Mouse (Mus musculus) olfactory bulb, adult 2 months (tissue): ENCODE data around the gene Serpinb13. TPM values are rescaled to one million over a fixed set of nuclear protein-coding genes. Genes with fewer than 3 reads are reported as not detected.

ENCODE experiments used
- H3K27ac ChIP-seq: fragments of 200-500 bp; 2 replicates; pipeline ENCODE4 v1.5.1; 2012; ENCODE audit warnings: low read depth, low read length; ENCODE audit not compliant: insufficient read depth
- H3K4me1 ChIP-seq: fragments of 200-500 bp; 2 replicates; pipeline ENCODE4 v1.6.1; 2012; ENCODE audit warnings: low read length; ENCODE audit not compliant: control insufficient read depth, insufficient read depth
- H3K4me3 ChIP-seq: fragments of 200-500 bp; 2 replicates; pipeline ENCODE4 v1.5.1; 2012; ENCODE audit warnings: mild to moderate bottlenecking, low read depth, low read length, moderate library complexity; ENCODE audit not compliant: insufficient read depth
- CTCF ChIP-seq: fragments of 200-500 bp; IDR thresholded peaks from 2 replicates; pipeline ENCODE4 v1.5.1; 2012; ENCODE audit warnings: low read depth, mild to moderate bottlenecking, low read length, moderate library complexity; ENCODE audit not compliant: insufficient read depth
- POLR2A ChIP-seq: fragments of 200-500 bp; IDR thresholded peaks from 2 replicates; pipeline ENCODE4 v1.6.1; 2012; ENCODE audit warnings: mild to moderate bottlenecking, low read depth, low read length, moderate library complexity; ENCODE audit not compliant: insufficient read depth
- WGBS: fragments of 180-500 bp; shearing (Covaris S2); methylation state at CpG from one replicate; pipeline ENCODE4 v1.1.7; 2018; 5-methylcytosine and 5-hydroxymethylcytosine counted together
- polyA plus RNA-seq: library from polyadenylated mRNA; stranded (reverse); fragments of >200 nt; gene quantifications from 2 replicates; pipeline ENCODE4 v1.2.4, GENCODE M21; 2012; ENCODE audit warnings: low replicate concordance; ENCODE audit not compliant: missing spikeins, insufficient read depth, insufficient read length

Serpinb13 gene
- not detected in 2 replicates for polyA plus RNA-seq

DNA sequence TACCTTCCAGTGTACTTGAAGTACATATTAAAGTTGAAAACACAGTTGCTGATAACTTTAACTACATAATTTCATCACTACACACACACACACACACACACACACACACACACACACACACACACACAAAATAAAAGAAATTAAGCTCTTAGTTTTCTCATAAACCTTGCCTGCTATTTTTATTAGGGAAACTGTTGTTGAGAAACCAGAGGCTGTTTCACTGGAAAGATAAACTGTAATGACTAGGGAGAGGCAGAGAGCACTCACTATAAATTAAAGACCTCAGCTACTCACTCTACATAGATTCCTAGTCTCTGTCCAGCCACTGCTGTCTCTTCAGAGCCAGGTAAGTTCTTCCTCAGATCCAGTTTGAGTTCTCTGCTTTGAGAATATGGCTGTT lies at the start of gene Serpinb13:
TSS of gene Serpinb13 (plus strand) at position 301 of the 400 bp plus-strand sequence.
- Histone ChIP-seq H3K4me3 (no peak within 1 kb of the TSS), H3K27ac (no peak within 1 kb of the TSS), H3K4me1 (no peaks in the 10 kb centered on the region)
- TF ChIP-seq CTCF (no peak), POLR2A (no peak)

DNA sequence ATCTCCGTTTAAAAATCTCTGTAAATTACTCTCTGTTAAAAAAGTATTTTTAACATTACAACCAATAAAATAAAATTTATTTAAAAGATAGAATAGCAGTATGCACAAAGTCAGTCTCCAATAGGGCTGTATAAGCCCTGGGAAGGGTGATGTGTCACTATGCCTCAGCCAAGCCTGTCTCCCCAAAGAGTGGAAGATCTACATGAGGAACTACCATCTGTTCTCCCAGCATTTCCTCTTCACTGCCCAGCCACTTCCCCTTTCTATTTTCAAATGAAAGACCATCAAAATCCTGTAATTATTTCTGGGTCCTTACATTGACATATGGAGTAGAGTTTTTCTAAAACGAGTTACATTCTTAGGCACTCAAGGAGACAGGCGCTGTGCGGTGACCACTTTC lies 48.8 kb upstream of the Serpinb13 start:
- H3K4me1 ChIP-seq: no peaks in the 10 kb centered on the region
- TF ChIP-seq CTCF (no peak), POLR2A (no peak)
- WGBS: 82% methylated on average over 4 of the region's 4 CpGs
- H3K4me3 ChIP-seq: no peak overlapping the region
- no peak overlapping the region for H3K27ac ChIP-seq

- Histone ChIP-seq H3K27ac (no peak overlapping the region), H3K4me1 (no peaks in the 10 kb centered on the region), H3K4me3 (no peak overlapping the region)
- TF ChIP-seq POLR2A: no peak
- TF ChIP-seq CTCF: no peak
Observed at GRCm38 (mm10) chr1:106933658-106934057, 47.1 kb upstream of the Serpinb13 start.

DNA sequence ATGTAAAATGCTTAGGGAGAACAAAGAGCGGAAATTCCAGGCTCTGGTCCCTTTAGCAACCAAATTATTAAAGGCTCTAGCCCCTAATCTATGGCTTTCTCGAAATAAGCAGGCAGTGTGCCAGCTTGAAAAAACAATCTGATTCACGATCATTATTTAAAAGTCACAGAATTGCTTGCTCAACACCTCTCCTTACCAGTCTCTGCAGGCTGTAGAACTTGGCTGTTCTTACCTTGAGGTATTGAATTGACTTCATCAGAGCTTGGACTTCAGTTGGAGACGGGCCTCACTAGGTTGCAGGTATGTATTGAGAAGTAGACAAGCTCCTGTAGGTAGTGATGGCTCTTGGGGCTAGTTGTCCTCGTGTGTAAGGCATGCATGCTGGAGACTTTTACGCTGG lies 46.5 kb upstream of the Serpinb13 start, which contains the start of gene Serpinb12:
TSS of gene Serpinb12 (plus strand) at position 185 of the 400 bp plus-strand sequence.
- 68% methylated on average over 6 of the region's 6 CpGs for WGBS
- TF ChIP-seq CTCF (no peak), POLR2A (no peak)
- Histone ChIP-seq H3K27ac (no peak within 1 kb of the TSS), H3K4me3 (no peak within 1 kb of the TSS), H3K4me1 (no peaks in the 10 kb centered on the region)

DNA sequence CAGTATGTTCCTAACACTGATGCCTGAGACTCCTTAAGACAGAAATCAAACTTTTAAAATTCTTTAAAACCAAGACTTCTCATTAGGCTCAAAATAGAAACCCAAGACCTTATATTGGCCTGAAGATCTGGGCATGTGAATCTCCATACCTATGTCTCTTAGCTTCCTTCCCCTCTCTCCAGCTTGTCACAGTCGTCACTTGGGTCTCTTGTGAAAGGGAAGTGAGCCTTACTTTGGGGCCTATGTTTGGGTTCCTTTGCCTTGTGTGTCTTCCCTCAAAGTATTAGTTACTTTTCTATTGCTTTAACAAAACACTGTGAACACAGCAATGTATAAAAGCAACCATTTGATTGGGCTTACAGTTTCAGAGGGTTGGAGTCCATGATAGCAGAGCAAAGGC lies 33.6 kb upstream of the Serpinb13 start:
- H3K4me1 ChIP-seq: no peaks in the 10 kb centered on the region
- TF ChIP-seq POLR2A: no peak
- whole genome bisulfite sequencing: 86% methylated on average over 1 of the region's 1 CpGs
- no peak overlapping the region for H3K4me3 ChIP-seq
- H3K27ac ChIP-seq: no peak overlapping the region

GRCm38 (mm10) chr1:106959981-106960380 lies 20.8 kb upstream of the Serpinb13 start:
- no peak for TF ChIP-seq CTCF
- no peak for TF ChIP-seq POLR2A
- H3K4me3 ChIP-seq: no peak overlapping the region
- H3K4me1 ChIP-seq: no peaks in the 10 kb centered on the region
- H3K27ac ChIP-seq: no peak overlapping the region
- WGBS: 88% methylated on average over 3 of the region's 3 CpGs

- 48% methylated on average over 3 of the region's 3 CpGs for WGBS
- Histone ChIP-seq H3K27ac (no peak overlapping the region), H3K4me1 (no peaks in the 10 kb centered on the region), H3K4me3 (no peak overlapping the region)
- TF ChIP-seq CTCF (no peak), POLR2A (no peak)
Observed at GRCm38 (mm10) chr1:106961023-106961422, 19.8 kb upstream of the Serpinb13 start.

DNA sequence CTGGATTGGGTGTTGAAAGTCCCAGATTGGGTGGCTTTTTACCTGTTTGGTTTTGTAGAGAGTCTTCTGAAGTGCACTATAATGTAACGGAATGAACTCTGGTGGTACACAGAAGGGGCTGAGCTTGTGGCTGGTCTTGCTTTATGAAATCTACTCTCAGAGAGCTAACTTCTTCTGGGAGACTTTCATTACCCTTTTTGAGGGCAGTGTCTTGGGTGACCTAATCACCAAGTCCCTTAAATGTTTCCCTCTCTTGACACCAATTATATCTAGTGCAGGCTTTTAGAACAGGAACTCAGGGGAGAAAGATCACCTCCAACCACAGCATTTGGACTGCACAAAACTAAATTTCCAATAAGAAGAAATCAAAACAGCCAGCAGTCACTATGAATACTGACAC lies 2.3 kb downstream of the Serpinb13 start:
- no peak overlapping the region for H3K4me3 ChIP-seq
- TF ChIP-seq POLR2A (no peak), CTCF (no peak)
- H3K4me1 ChIP-seq: no peaks in the 10 kb centered on the region
- 97% methylated on average over 1 of the region's 1 CpGs for WGBS
- H3K27ac ChIP-seq: no peak overlapping the region

- Histone ChIP-seq H3K27ac (no peak overlapping the region), H3K4me3 (no peak overlapping the region), H3K4me1 (no peaks in the 10 kb centered on the region)
- TF ChIP-seq CTCF: no peak
- TF ChIP-seq POLR2A: no peak
- 66% methylated on average over 2 of the region's 2 CpGs for WGBS
Observed at GRCm38 (mm10) chr1:106983865-106984264, 3.1 kb downstream of the Serpinb13 start.

DNA sequence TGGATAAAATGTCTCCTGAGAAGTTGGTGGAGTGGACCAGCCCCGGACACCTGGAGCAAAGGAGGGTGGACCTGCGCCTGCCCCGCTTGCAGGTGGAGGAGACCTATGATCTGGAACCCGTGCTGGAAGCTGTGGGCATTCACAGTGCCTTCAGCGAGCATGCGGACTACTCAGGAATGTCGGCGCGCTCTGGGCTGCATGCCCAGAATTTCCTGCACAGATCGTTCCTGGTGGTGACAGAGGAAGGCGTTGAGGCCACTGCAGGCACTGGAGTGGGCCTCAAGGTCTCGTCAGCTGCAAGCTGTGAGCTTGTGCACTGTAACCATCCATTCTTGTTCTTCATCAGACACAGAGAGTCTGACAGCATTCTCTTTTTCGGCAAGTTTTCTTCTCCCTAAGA lies 19.6 kb downstream of the Serpinb13 start:
- no peaks in the 10 kb centered on the region; the same call in 1 of the 2 replicates for H3K4me1 ChIP-seq
- H3K27ac ChIP-seq: no peak overlapping the region
- no peak overlapping the region for H3K4me3 ChIP-seq
- TF ChIP-seq CTCF (no peak), POLR2A (no peak)
- WGBS: 39% methylated on average over 13 of the region's 13 CpGs
